Mouse (Mus musculus): ENCODE data around the gene Fam180a. TPM values are rescaled to one million over a fixed set of nuclear protein-coding genes. Genes with fewer than 3 reads are reported as not detected.

Fam180a gene
- total RNA-seq, 2 experiments from 2014 or later = not detected

- no peak for ATAC-seq (ENCODE audit: poor library complexity, severe bottlenecking)
Measured at GRCm38 (mm10) chr6:35313520-35313919, 12.4 kb downstream of the Fam180a start.

- ATAC-seq (ENCODE audit: poor library complexity, severe bottlenecking) = no peak
Measured at GRCm38 (mm10) chr6:35309406-35309805, 16.5 kb downstream of the Fam180a start.

- no peak for ATAC-seq (ENCODE audit: poor library complexity, severe bottlenecking)
Measured at GRCm38 (mm10) chr6:35308037-35308436, 17.9 kb downstream of the Fam180a start, which contains the start of gene Slc13a4. Gene Slc13a4, minus strand, starts transcription at chr6:35308131.

- ATAC-seq (ENCODE audit: poor library complexity, severe bottlenecking) = no peak
Measured at GRCm38 (mm10) chr6:35307136-35307535, 18.8 kb downstream of the Fam180a start.

- ATAC-seq (ENCODE audit: poor library complexity, severe bottlenecking) = no peak
Measured at GRCm38 (mm10) chr6:35303355-35303900, 22.5 kb downstream of the Fam180a start.

GRCm38 (mm10) chr6:35302581-35302980 lies 23.4 kb downstream of the Fam180a start:
- ATAC-seq (ENCODE audit: poor library complexity, severe bottlenecking) = no peak

- no peak for ATAC-seq (ENCODE audit: poor library complexity, severe bottlenecking)
Measured at GRCm38 (mm10) chr6:35298323-35298722, 27.6 kb downstream of the Fam180a start.

GRCm38 (mm10) chr6:35297516-35298227 lies 28.3 kb downstream of the Fam180a start:
- ATAC-seq (ENCODE audit: poor library complexity, severe bottlenecking) = no peak

GRCm38 (mm10) chr6:35297001-35297400 lies 28.9 kb downstream of the Fam180a start:
- no peak for ATAC-seq (ENCODE audit: poor library complexity, severe bottlenecking)

- ATAC-seq (ENCODE audit: poor library complexity, severe bottlenecking) = no peak
Measured at GRCm38 (mm10) chr6:35294964-35295363, 31.0 kb downstream of the Fam180a start.

GRCm38 (mm10) chr6:35289676-35290075 lies 36.3 kb downstream of the Fam180a start:
- no peak for ATAC-seq (ENCODE audit: poor library complexity, severe bottlenecking)

GRCm38 (mm10) chr6:35288920-35289319 lies 37.0 kb downstream of the Fam180a start:
- no peak for ATAC-seq (ENCODE audit: poor library complexity, severe bottlenecking)

- ATAC-seq (ENCODE audit: poor library complexity, severe bottlenecking) = no peak
Measured at GRCm38 (mm10) chr6:35288114-35288761, 37.7 kb downstream of the Fam180a start.

- no peak for ATAC-seq (ENCODE audit: poor library complexity, severe bottlenecking)
Measured at GRCm38 (mm10) chr6:35279306-35279705, 46.6 kb downstream of the Fam180a start.

GRCm38 (mm10) chr6:35277903-35278587 lies 47.9 kb downstream of the Fam180a start:
- no peak for ATAC-seq (ENCODE audit: poor library complexity, severe bottlenecking)

GRCm38 (mm10) chr6:35273391-35274082 lies 52.4 kb downstream of the Fam180a start:
- no peak for ATAC-seq (ENCODE audit: poor library complexity, severe bottlenecking)

GRCm38 (mm10) chr6:35271868-35272765 lies 53.8 kb downstream of the Fam180a start:
- no peak for ATAC-seq (ENCODE audit: poor library complexity, severe bottlenecking)

GRCm38 (mm10) chr6:35271094-35271855 lies 54.7 kb downstream of the Fam180a start:
- no peak for ATAC-seq (ENCODE audit: poor library complexity, severe bottlenecking)

GRCm38 (mm10) chr6:35269643-35270042 lies 56.3 kb downstream of the Fam180a start:
- ATAC-seq (ENCODE audit: poor library complexity, severe bottlenecking) = no peak
